Mouse (Mus musculus): ENCODE measurements around the gene Fmo2.

- TF ChIP-seq CTCF (IDR thresholded peaks at IDR 0.05; ENCODE audit: borderline replicate concordance, control insufficient read depth, extremely low read depth, insufficient read depth, low read length, poor library complexity) (no peak), POLR2A (IDR thresholded peaks at IDR 0.05; ENCODE audit: control insufficient read depth, extremely low read depth, insufficient read depth, low read length, poor library complexity) (no peak)
Measured at GRCm38 (mm10) chr1:162886138-162886816, 12.2 kb downstream of the Fmo2 start.
